In genomic region chr3:55787487-55788213, GRCm38 (mm10) we compare ENCODE assay signal across 8 mouse cellular contexts. TPM values are rescaled to one million over a fixed set of nuclear protein-coding genes. Genes with fewer than 3 reads are reported as not detected.
DNase-seq lines count a peak whose midpoint lies in the region; ATAC-seq and TF ChIP-seq lines count a peak whose summit lies in the region.

No protein-coding gene starts in this region.

- H3K27ac ChIP-seq in spleen, adult 2 months (ENCODE audit: insufficient read depth, low read length), result no peak overlapping the region
- H3K27ac ChIP-seq in embryonic facial prominence, embryonic 13.5 days, result peak overlapping the region; percentile 97
- H3K27ac ChIP-seq in heart, embryonic 12.5 days (ENCODE audit: poor library complexity, severe bottlenecking), result no peak overlapping the region
- H3K27ac ChIP-seq in kidney, embryonic 14.5 days (ENCODE audit: low read depth, low read length), result no peak overlapping the region

- peak overlapping the region; percentile 91 for H3K9ac ChIP-seq in embryonic facial prominence, embryonic 13.5 days
- peak overlapping the region; percentile 61 for H3K9ac ChIP-seq in heart, embryonic 12.5 days
- peak overlapping the region; percentile 38; the same call in 1 of the 2 replicates for H3K9ac ChIP-seq in kidney, embryonic 14.5 days (ENCODE audit: low read depth, low read length)

- 3% methylated on average over 51 of the region's 54 CpGs for WGBS in spleen, adult 2 months
- under 1% methylated on average over 54 of the region's 54 CpGs for WGBS in embryonic facial prominence, embryonic 13.5 days
- 1% methylated on average over 54 of the region's 54 CpGs for WGBS in heart, embryonic 12.5 days
- 1% methylated on average over 54 of the region's 54 CpGs for WGBS in kidney, embryonic 14.5 days

- H3K27me3 ChIP-seq in spleen, adult 2 months (ENCODE audit: control insufficient read depth, insufficient read depth, low read length), result peaks cover 10% of the 10 kb centered on the region
- peaks cover 26% of the 10 kb centered on the region for H3K27me3 ChIP-seq in embryonic facial prominence, embryonic 13.5 days
- H3K27me3 ChIP-seq in heart, embryonic 12.5 days (replicated peaks), result peaks cover 27% of the 10 kb centered on the region
- peaks cover 33% of the 10 kb centered on the region for H3K27me3 ChIP-seq in kidney, embryonic 14.5 days (ENCODE audit: control insufficient read depth, insufficient read depth, low read length)

- TF ChIP-seq CTCF in spleen, adult 2 months (IDR thresholded peaks at IDR 0.05; ENCODE audit: extremely low read depth, insufficient read depth, insufficient read length, insufficient replicate concordance), result no peak

- no peaks in the 10 kb centered on the region for H3K36me3 ChIP-seq in spleen, adult 2 months (ENCODE audit: control insufficient read depth, insufficient read depth, low read length)
- no peaks in the 10 kb centered on the region for H3K36me3 ChIP-seq in embryonic facial prominence, embryonic 13.5 days
- no peaks in the 10 kb centered on the region for H3K36me3 ChIP-seq in heart, embryonic 12.5 days
- no peaks in the 10 kb centered on the region for H3K36me3 ChIP-seq in kidney, embryonic 14.5 days (ENCODE audit: control insufficient read depth, insufficient read depth, low read length)

- ATAC-seq in embryonic facial prominence, embryonic 13.5 days (ENCODE audit: insufficient number of reproducible peaks, insufficient read depth, low FRiP score, low TSS enrichment, low read depth), result no peak
- peak; percentile 41; the same call in 1 of the 2 replicates for ATAC-seq in heart, embryonic 12.5 days (ENCODE audit: insufficient number of reproducible peaks, low FRiP score)
- ATAC-seq in kidney, embryonic 14.5 days (ENCODE audit: low FRiP score, low TSS enrichment), result peak; percentile 87

- DNase-seq in spleen, adult 2 months (ENCODE audit: low read depth in 1 of 2, low spot score in 2 of 2), result no peak
- DNase-seq in spleen, postnatal 36 days (ENCODE audit: low spot score in 2 of 2), result no peak
- DNase-seq in lung, postnatal 10 days, result peak; percentile 48
- DNase-seq in ovary, postnatal 36 days (ENCODE audit: low spot score), result peak; percentile 61
- no peak for DNase-seq in spleen, adult 18-20 months

- H3K9me3 ChIP-seq in embryonic facial prominence, embryonic 13.5 days, result no peaks in the 10 kb centered on the region
- H3K9me3 ChIP-seq in heart, embryonic 12.5 days (replicated peaks), result no peaks in the 10 kb centered on the region
- H3K9me3 ChIP-seq in kidney, embryonic 14.5 days (ENCODE audit: control insufficient read depth, low read length), result no peaks in the 10 kb centered on the region

- H3K4me2 ChIP-seq in embryonic facial prominence, embryonic 13.5 days, result peak overlapping the region; percentile 76
- peak overlapping the region; percentile 85 for H3K4me2 ChIP-seq in heart, embryonic 12.5 days
- peak overlapping the region; percentile 64 for H3K4me2 ChIP-seq in kidney, embryonic 14.5 days (replicated peaks; ENCODE audit: low read depth, low read length)

- no peaks in the 10 kb centered on the region for H3K4me1 ChIP-seq in spleen, adult 2 months (ENCODE audit: control insufficient read depth, insufficient read depth, insufficient read length)
- peaks cover 21% of the 10 kb centered on the region for H3K4me1 ChIP-seq in embryonic facial prominence, embryonic 13.5 days
- peaks cover 18% of the 10 kb centered on the region for H3K4me1 ChIP-seq in heart, embryonic 12.5 days (replicated peaks)
- peaks cover 11% of the 10 kb centered on the region; the same call in 1 of the 2 replicates for H3K4me1 ChIP-seq in kidney, embryonic 14.5 days (ENCODE audit: control insufficient read depth, insufficient read depth, low read length)

- peak overlapping the region; percentile 23; the same call in 1 of the 2 replicates for H3K4me3 ChIP-seq in spleen, adult 2 months (ENCODE audit: extremely low read depth, insufficient read depth, insufficient read length)
- peak overlapping the region; percentile 53 for H3K4me3 ChIP-seq in embryonic facial prominence, embryonic 13.5 days
- peak overlapping the region; percentile 53 for H3K4me3 ChIP-seq in heart, embryonic 12.5 days
- peak overlapping the region; percentile 46 for H3K4me3 ChIP-seq in kidney, embryonic 14.5 days (ENCODE audit: low read length)

- no peak for TF ChIP-seq POLR2A in spleen, adult 2 months (IDR thresholded peaks at IDR 0.05; ENCODE audit: low read depth, low read length)

RNA-seq across cellular contexts. Expression of gene Mab21l1, which starts 5.3 kb away (rescaled TPM):
- polyA plus RNA-seq in spleen, adult 2 months (2012; rRNA removed), result not detected in 2 replicates
- 48.6 and 54.5 TPM in 2 replicates for polyA plus RNA-seq in embryonic facial prominence, embryonic 13.5 days (2015; fragmentation: Nextera tagmentation; extraction: Ambion mirVana)
- polyA plus RNA-seq in heart, embryonic 12.5 days (2016; fragmentation: Nextera tagmentation; extraction: Ambion mirVana), result 0.42 and 0.87 TPM in 2 replicates
- 0.63 and 0.87 TPM in 2 replicates for polyA plus RNA-seq in kidney, embryonic 14.5 days (2014; fragmentation: Nextera tagmentation; extraction: Ambion mirVana)

Comparison
In these comparisons a context has a peak if more than half of its experiments do, and no peak if none do; other contexts are left out.
1. DNase-seq: peak in lung, postnatal 10 days (single experiment) and ovary, postnatal 36 days (single experiment); none in spleen, adult 2 months (0 of 2), spleen, postnatal 36 days (0 of 2) and spleen, adult 18-20 months (0 of 2).
2. H3K9ac ChIP-seq: peak in every context shown above with its lines; median percentile 91 in embryonic facial prominence, embryonic 13.5 days; 61 in heart, embryonic 12.5 days; 38 in kidney, embryonic 14.5 days.
3. RNA of gene Mab21l1, which starts 5.3 kb away (polyA plus RNA-seq): 48.6 to 54.5 TPM in embryonic facial prominence, embryonic 13.5 days; 0.63 to 0.87 TPM in kidney, embryonic 14.5 days, 0.42 to 0.87 TPM in heart, embryonic 12.5 days and not detected in spleen, adult 2 months; every median in the first group is over 10 times any median in the second.
4. Peak in every context shown above with its lines, with median percentiles within 50 percentile points of each other: H3K4me3 ChIP-seq and H3K4me2 ChIP-seq.